Mouse (Mus musculus) spleen, adult 2 months (tissue): Measurements from ENCODE around the gene Rere.

Experiments
- CTCF ChIP-seq: fragments of 200-500 bp; IDR thresholded peaks from 2 replicates; pipeline ENCODE4 v1.5.1; 2011; ENCODE audit warnings: mild to moderate bottlenecking, inconsistent platforms; ENCODE audit not compliant: insufficient read depth, insufficient read length, insufficient replicate concordance; ENCODE audit errors: extremely low read depth
- POLR2A ChIP-seq: fragments of 200-500 bp; IDR thresholded peaks from 2 replicates; pipeline ENCODE4 v1.6.1; 2011; ENCODE audit warnings: low read depth, low read length, inconsistent platforms

DNA sequence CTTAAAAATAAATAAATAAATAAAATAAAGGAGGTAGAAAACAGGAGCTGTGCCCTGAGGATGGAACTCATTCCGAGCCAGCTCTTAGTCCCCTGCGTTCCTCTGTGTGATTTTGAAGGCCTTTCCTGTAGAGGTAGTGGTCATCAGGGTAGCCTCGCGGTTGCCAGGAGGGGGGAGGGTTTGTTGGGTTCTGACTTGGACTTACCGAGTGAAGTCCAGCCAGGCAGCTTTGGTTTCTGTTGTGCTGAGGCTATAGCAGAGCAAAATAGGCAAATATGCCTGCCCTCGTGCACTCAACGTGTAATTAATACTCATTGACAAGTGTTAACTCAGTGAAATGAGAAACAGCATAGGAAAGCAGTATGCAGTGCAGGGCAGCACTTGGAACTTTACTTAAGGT lies 262.8 kb downstream of the Rere start:
- TF ChIP-seq POLR2A (no peak), CTCF (no peak)
